Mouse (Mus musculus) heart, postnatal 0 days (tissue): Measurements from ENCODE around the gene Tmem259.

Experiments used
- CTCF ChIP-seq: IDR thresholded peaks from 2 replicates; pipeline ENCODE4 v1.5.1; 2016; ENCODE audit warnings: antibody characterized with exemption, control low read depth, low read depth
- EP300 ChIP-seq: IDR thresholded peaks from 2 replicates; pipeline ENCODE4 v1.6.1; 2016; ENCODE audit warnings: antibody characterized with exemption, low read depth

GRCm38 (mm10) chr10:80019471-80020131, 35.5 kb upstream of the Tmem259 start:
- no peak for TF ChIP-seq EP300
- no peak for TF ChIP-seq CTCF
